Mouse (Mus musculus) heart, embryonic 10.5 days (tissue): ENCODE measurements around the gene Spata31d1b. TPM values are rescaled to one million over a fixed set of nuclear protein-coding genes. Genes with fewer than 3 reads are reported as not detected.

ENCODE experiments used
- polyA plus RNA-seq: library from polyadenylated mRNA; unstranded; fragments of >200 nt; fragmentation: Nextera tagmentation; extraction: Ambion mirVana; gene quantifications from 2 replicates; pipeline ENCODE4 v1.2.1, GENCODE M21; 2016

The Spata31d1b gene
- polyA plus RNA-seq, 1 experiment from 2014 or later: not detected

Other genes starting within 250 kb of the Spata31d1b start
- gene Agtpbp1, start 127.1 kb upstream of the Spata31d1b start, polyA plus RNA-seq: 8.8 and 14.4 TPM in 2 replicates
- 78.9 and 92.6 TPM in 2 replicates for gene Naa35, start 127.0 kb upstream of the Spata31d1b start, polyA plus RNA-seq
- gene Golm1, start 36.5 kb upstream of the Spata31d1b start, polyA plus RNA-seq: 72.4 and 74.5 TPM in 2 replicates
- gene 4921517D22Rik, start 18.2 kb upstream of the Spata31d1b start, polyA plus RNA-seq: not detected in 2 replicates
- 0.02 and 0.05 TPM in 2 replicates for gene Spata31d1a, start 2.0 kb upstream of the Spata31d1b start, polyA plus RNA-seq
- not detected in 2 replicates for gene Spata31d1d, start 19.5 kb downstream of the Spata31d1b start, polyA plus RNA-seq
- gene 1700014D04Rik, start 34.5 kb downstream of the Spata31d1b start, polyA plus RNA-seq: 0.23 TPM in 1 of 2 replicates, not detected in the other
- 128 and 154 TPM in 2 replicates for gene Isca1, start 57.5 kb downstream of the Spata31d1b start, polyA plus RNA-seq
- not detected in 2 replicates for gene Gm49354, start 70.0 kb downstream of the Spata31d1b start, polyA plus RNA-seq
- 37.2 and 39.6 TPM in 2 replicates for gene Tut7, start 110.9 kb downstream of the Spata31d1b start, polyA plus RNA-seq